Mouse (Mus musculus) CH12.LX (cell line): Measurements from ENCODE around the gene Gm45808. TPM values are rescaled to one million over a fixed set of nuclear protein-coding genes. Genes with fewer than 3 reads are reported as not detected.
A peak's percentile ranks its signal among the peaks of the same experiment; 100 is the strongest.

Experiments
- DNase-seq: peaks from one replicate; pipeline ENCODE4 v3.0.0-alpha.2; 2013; ENCODE audit errors: extremely low read depth
- H3K27ac ChIP-seq: 2 replicates; pipeline ENCODE4 v1.5.1; 2012; ENCODE audit warnings: low read depth, mild to moderate bottlenecking, control low read depth, moderate library complexity; ENCODE audit not compliant: insufficient read depth
- H3K27me3 ChIP-seq: replicated peaks from 2 replicates; pipeline ENCODE3; 2012; ENCODE audit warnings: inconsistent platforms
- H3K36me3 ChIP-seq, 2 experiments: replicated peaks in 1 of 2; 2 replicates each; pipeline versions ENCODE3 to v1.6.1; 2012; ENCODE audit warnings: inconsistent platforms in 1 of 2, low read length in 1 of 2, mild to moderate bottlenecking in 1 of 2, mixed read lengths in 1 of 2, moderate library complexity in 1 of 2; ENCODE audit not compliant: control insufficient read depth in 1 of 2, insufficient read depth in 1 of 2
- H3K4me1 ChIP-seq, 2 experiments: 2 replicates each; pipeline ENCODE4 v1.6.1; 2012; ENCODE audit warnings: inconsistent platforms in 1 of 2, moderate library complexity in 1 of 2; ENCODE audit not compliant: insufficient read depth in 2 of 2, control insufficient read depth in 1 of 2
- H3K4me2 ChIP-seq: 2 replicates; pipeline ENCODE4 v1.6.1; 2012; ENCODE audit warnings: low read depth, mild to moderate bottlenecking, control low read depth; ENCODE audit not compliant: poor library complexity, insufficient read depth, severe bottlenecking
- H3K4me3 ChIP-seq, 3 experiments: fragments of 150-350 bp in 1 of 3; sonication (generic) in 1 of 3; replicated peaks in 1 of 3; 2 replicates each; pipeline versions ENCODE3 to v1.5.1; 2011 to 2012; ENCODE audit warnings: low read depth in 2 of 3, low read length in 2 of 3, mild to moderate bottlenecking in 2 of 3, moderate library complexity in 2 of 3, control low read depth in 1 of 3, improper control_type of control experiment in 1 of 3, inconsistent platforms in 1 of 3, mixed read lengths in 1 of 3; ENCODE audit not compliant: poor library complexity in 1 of 3
- H3K79me2 ChIP-seq: replicated peaks from 2 replicates; pipeline ENCODE4 v1.6.1; 2012; ENCODE audit warnings: mild to moderate bottlenecking, moderate library complexity; ENCODE audit not compliant: control insufficient read depth, poor library complexity, insufficient read depth, severe bottlenecking; ENCODE audit errors: extremely low read depth
- H3K9ac ChIP-seq: 2 replicates; pipeline ENCODE4 v1.6.1; 2012; ENCODE audit warnings: low read depth, mild to moderate bottlenecking, control low read depth, moderate library complexity; ENCODE audit not compliant: insufficient read depth
- H3K9me3 ChIP-seq: replicated peaks from 2 replicates; pipeline ENCODE3; 2012; ENCODE audit warnings: low read length, inconsistent platforms, mixed read lengths
- CHD1 ChIP-seq: IDR thresholded peaks from 2 replicates; pipeline ENCODE4 v1.6.1; 2012; ENCODE audit warnings: low read depth, low read length, improper control_type of control experiment, inconsistent platforms
- CHD2 ChIP-seq: IDR thresholded peaks from 2 replicates; pipeline ENCODE4 v1.6.1; 2011; ENCODE audit warnings: low read length, improper control_type of control experiment
- CTCF ChIP-seq, 2 experiments: IDR thresholded peaks in 1 of 2; conservative IDR thresholded peaks in 1 of 2; 2 replicates each; pipeline ENCODE4 v1.5.1; 2011 to 2012; ENCODE audit warnings: low read depth in 2 of 2, low read length in 2 of 2, improper control_type of control experiment in 1 of 2, inconsistent platforms in 1 of 2, mild to moderate bottlenecking in 1 of 2, moderate library complexity in 1 of 2
- E2F4 ChIP-seq: IDR thresholded peaks from 2 replicates; pipeline ENCODE4 v1.6.1; 2011; ENCODE audit warnings: low read depth, low read length, improper control_type of control experiment; ENCODE audit not compliant: insufficient replicate concordance
- ETS1 ChIP-seq: conservative IDR thresholded peaks from 2 replicates; pipeline ENCODE4 v1.6.1; 2012; ENCODE audit warnings: low read depth, mild to moderate bottlenecking, inconsistent platforms, low read length, improper control_type of control experiment, moderate library complexity
- GABPA ChIP-seq: IDR thresholded peaks from 2 replicates; pipeline ENCODE4 v1.6.1; 2012; ENCODE audit warnings: low read depth, low read length, improper control_type of control experiment, inconsistent platforms; ENCODE audit not compliant: insufficient replicate concordance
- HCFC1 ChIP-seq: IDR thresholded peaks from 2 replicates; pipeline ENCODE4 v1.6.1; 2012; ENCODE audit warnings: low read depth, mild to moderate bottlenecking, inconsistent platforms, low read length, improper control_type of control experiment
- JUN ChIP-seq: IDR thresholded peaks from 2 replicates; pipeline ENCODE4 v1.6.1; 2011; ENCODE audit warnings: low read depth, mild to moderate bottlenecking, low read length, improper control_type of control experiment, moderate library complexity; ENCODE audit not compliant: insufficient read depth
- MAFK ChIP-seq: IDR thresholded peaks from 2 replicates; pipeline ENCODE4 v1.6.1; 2011; ENCODE audit warnings: low read length, improper control_type of control experiment; ENCODE audit not compliant: insufficient replicate concordance
- MAX ChIP-seq: IDR thresholded peaks from 2 replicates; pipeline ENCODE4 v1.6.1; 2011; ENCODE audit warnings: low read length, improper control_type of control experiment
- NRF1 ChIP-seq: IDR thresholded peaks from 2 replicates; pipeline ENCODE4 v1.6.1; 2014; ENCODE audit warnings: low read depth, mild to moderate bottlenecking, inconsistent platforms, low read length, improper control_type of control experiment, moderate library complexity
- PAX5 ChIP-seq: IDR thresholded peaks from 2 replicates; pipeline ENCODE4 v1.6.1; 2012; ENCODE audit warnings: low read length, inconsistent platforms, mixed read lengths
- RAD21 ChIP-seq: IDR thresholded peaks from 2 replicates; pipeline ENCODE4 v1.6.1; 2011; ENCODE audit warnings: low read depth, mild to moderate bottlenecking, low read length, improper control_type of control experiment, moderate library complexity
- TCF12 ChIP-seq: IDR thresholded peaks from 2 replicates; pipeline ENCODE4 v1.6.1; 2014; ENCODE audit warnings: low read depth, mild to moderate bottlenecking, inconsistent platforms, low read length, improper control_type of control experiment
- ZKSCAN1 ChIP-seq: IDR thresholded peaks from 2 replicates; pipeline ENCODE4 v1.6.1; 2012; ENCODE audit warnings: low read depth, inconsistent platforms, low read length, improper control_type of control experiment, borderline replicate concordance
- ZMIZ1 ChIP-seq: IDR thresholded peaks from 2 replicates; pipeline ENCODE4 v1.6.1; 2012; ENCODE audit warnings: low read depth, mild to moderate bottlenecking, inconsistent platforms, low read length, improper control_type of control experiment
- ZNF384 ChIP-seq: IDR thresholded peaks from 2 replicates; pipeline ENCODE4 v1.6.1; 2012; ENCODE audit warnings: low read depth, low read length, improper control_type of control experiment, inconsistent platforms
- dilution Hi-C: fragments of 300-500 bp; cut with MboI; formaldehyde crosslinking; loops from 2 replicates; pipeline ENCODE4 v1.14.3; 2020; ENCODE audit warnings: low sequenced_read_pairs; ENCODE audit not compliant: extremely low pct_unique_long_range_greater_than_20kb, extremely low pct_ligation_motif_present
- in situ Hi-C: fragments of 300-500 bp; cut with MboI; formaldehyde crosslinking; loops from 3 replicates; pipeline ENCODE4 v1.14.3; 2019; ENCODE audit warnings: low sequenced_read_pairs, low pct_ligation_motif_present, low pct_unique_long_range_greater_than_20kb, mixed read lengths
- polyA plus RNA-seq: library from polyadenylated mRNA; unstranded; fragments of >175 nt; gene quantifications from 2 replicates; pipeline ENCODE4 v1.2.1, GENCODE M21; 2012; ENCODE audit warnings: low read depth; ENCODE audit not compliant: insufficient read length
- total RNA-seq, 2 experiments: library from RNA; depleted of rRNA; stranded (reverse); fragments of 300-350 nt in 1 of 2; fragments of >200 nt in 1 of 2; gene quantifications; 2 replicates each; pipeline ENCODE4 v1.2.3; 2012 to 2014

The Gm45808 gene
- total and polyA plus RNA-seq, 3 experiments, result 0.85 to 5.0 TPM; not detected in 1

DNA sequence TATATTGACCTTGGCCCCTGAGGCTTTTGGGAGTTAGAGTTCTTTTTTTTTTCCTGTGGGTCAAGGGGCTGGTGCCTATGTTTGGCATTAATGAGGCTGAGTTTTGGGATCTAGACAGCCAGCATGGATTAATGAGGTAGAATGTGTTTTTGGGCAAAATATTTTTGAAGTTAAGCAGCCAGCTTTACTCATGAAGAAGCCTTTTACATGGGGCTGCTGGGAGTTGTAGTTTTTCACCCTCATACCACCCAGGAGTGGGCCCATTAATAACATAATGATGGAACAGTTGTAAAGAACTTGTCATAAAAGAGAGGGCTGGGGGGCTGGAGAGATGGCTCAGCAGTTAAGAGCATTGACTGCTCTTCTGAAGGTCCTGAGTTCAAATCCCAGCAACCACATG is 40.0 kb downstream of the Gm45808 start:
- Histone ChIP-seq H3K27me3 (no peaks in the 10 kb centered on the region), H3K36me3 (peaks cover 35 to 64% of the 10 kb centered on the region in 2 experiments), H3K4me1 (peaks cover 2 to 16% of the 10 kb centered on the region in 2 experiments), H3K79me2 (no peaks in the 10 kb centered on the region), H3K4me3 (no peak overlapping the region), H3K4me2 (no peak overlapping the region), H3K9me3 (no peaks in the 10 kb centered on the region), H3K9ac (no peak overlapping the region), H3K27ac (no peak overlapping the region)
- in situ Hi-C loops (no loop called here), dilution Hi-C loops (no loop called here)
- TF ChIP-seq ZNF384, result no peak
- TF ChIP-seq HCFC1, result peak; percentile 61
- no peak for TF ChIP-seq JUN
- TF ChIP-seq PAX5, result no peak
- DNase-seq, result no peak

DNA sequence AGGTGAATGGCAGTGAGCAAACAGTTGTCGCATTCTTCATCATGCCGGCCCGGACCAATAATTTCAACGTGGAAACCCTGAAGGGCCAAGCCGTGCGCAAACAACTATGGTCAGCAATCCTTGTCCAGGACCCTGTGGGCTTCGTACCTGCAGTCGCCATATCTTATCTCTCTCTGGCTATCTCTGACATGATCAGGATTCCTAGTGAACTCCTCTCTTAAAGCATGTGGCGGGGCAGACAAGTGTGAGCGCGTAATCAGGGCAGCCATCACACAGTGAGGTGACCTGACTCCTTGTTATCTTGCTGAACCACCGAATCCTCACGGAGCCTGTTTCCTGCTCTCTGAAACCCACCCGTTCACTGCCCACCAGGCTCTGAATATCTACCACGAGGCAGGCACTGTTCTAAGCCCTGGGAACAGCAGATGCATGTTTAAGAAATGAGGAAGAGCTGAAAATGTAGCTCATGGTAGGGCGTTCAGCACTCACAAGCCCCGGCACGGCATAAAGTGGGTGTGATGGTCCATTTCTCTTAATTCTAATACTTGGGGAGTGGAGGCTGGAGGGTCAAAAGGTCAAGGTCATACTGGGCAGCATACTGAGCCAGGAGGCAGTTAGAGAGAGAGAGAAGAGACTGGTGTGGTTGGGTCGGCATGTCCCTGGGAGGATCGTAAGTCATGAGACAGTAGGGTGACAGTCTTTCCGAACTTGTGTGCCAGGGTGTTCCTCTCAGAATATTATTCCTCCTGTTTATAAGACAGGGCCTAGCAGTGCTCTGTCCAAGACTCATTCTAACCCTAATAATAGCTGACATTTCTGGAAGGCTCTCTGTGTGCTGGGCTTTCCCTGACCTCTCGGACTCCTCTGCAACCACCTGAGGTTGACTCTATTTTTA is 42.8 kb downstream of the Gm45808 start:
- no peaks in the 10 kb centered on the region for H3K79me2 ChIP-seq

DNA sequence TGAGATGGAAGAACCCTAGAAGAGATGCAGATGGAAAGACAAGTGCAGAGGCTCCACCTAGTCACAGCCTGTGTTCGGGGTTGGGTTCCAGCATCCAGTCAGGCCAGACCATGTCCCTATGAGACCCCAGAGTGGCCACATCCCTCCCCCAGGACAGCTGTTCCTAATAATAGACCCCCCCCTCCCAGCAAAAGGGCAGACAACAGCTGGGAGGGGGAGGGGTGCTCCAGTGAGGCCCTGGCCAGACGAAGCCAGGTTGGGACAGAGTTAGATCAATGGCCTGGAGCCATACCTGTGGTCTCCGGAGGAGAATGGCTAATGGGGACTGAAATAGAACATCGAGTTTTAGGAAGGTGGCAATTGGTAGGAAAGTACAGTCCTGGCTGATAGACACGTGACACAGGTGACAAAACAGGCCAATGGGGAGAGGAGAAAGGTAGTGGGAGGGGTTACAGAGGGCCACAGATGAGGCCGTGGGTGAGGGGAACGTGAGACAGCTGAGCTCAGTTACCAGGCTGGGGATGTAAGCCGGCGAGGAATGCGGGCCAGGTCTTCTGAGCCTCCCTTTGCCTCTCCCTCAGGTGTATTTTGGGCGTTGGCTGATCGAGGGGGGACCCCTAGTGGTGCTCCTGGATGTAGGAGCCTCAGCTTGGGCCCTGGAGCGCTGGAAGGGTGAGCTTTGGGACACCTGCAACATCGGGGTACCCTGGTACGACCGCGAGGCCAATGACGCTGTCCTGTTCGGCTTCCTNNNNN is 48.9 kb downstream of the Gm45808 start, which contains the start of gene Ruvbl2:
Ruvbl2 (minus strand) TSS at position 576 of the 756 bp plus-strand sequence.
- no peak within 1 kb of the TSS for H3K27ac ChIP-seq
- DNase-seq, result no peak
- H3K36me3 ChIP-seq, result peaks cover 13 to 48% of the 10 kb centered on the region in 2 experiments
- H3K9ac ChIP-seq, result no peak within 1 kb of the TSS
- no peak within 1 kb of the TSS for H3K4me3 ChIP-seq
- dilution Hi-C loops, result no loop called here
- in situ Hi-C loops, result no loop called here
- peaks cover 2 to 37% of the 10 kb centered on the region in 2 experiments; a peak in 3 of 4 replicates for H3K4me1 ChIP-seq
- no peaks in the 10 kb centered on the region for H3K27me3 ChIP-seq
- no peaks in the 10 kb centered on the region for H3K9me3 ChIP-seq
- no peak for TF ChIP-seq MAFK
- TF ChIP-seq CTCF (conservative IDR thresholded peaks at IDR 0.05 in 1 of 2, IDR thresholded peaks at IDR 0.05 in 1 of 2; ENCODE audit: low read depth in 2 of 2, low read length in 2 of 2), result peak in 1 of 2 experiments; percentile 61; a peak in 2 of 4 replicates
- peak; percentile 43 for TF ChIP-seq RAD21
- peaks cover 13% of the 10 kb centered on the region for H3K79me2 ChIP-seq
- no peak within 1 kb of the TSS for H3K4me2 ChIP-seq

More for the DNA sequence above, 42.8 kb downstream of the Gm45808 start:
- no peaks in the 10 kb centered on the region for H3K27me3 ChIP-seq
- no peak overlapping the region for H3K4me3 ChIP-seq
- H3K4me2 ChIP-seq, result no peak overlapping the region
- no peak for DNase-seq
- no peak overlapping the region for H3K9ac ChIP-seq
- H3K27ac ChIP-seq, result no peak overlapping the region
- TF ChIP-seq CHD1 (no peak), E2F4 (no peak), ZMIZ1 (no peak), MAX (no peak), ETS1 (no peak), TCF12 (no peak), HCFC1 (no peak), GABPA (no peak), NRF1 (no peak), CHD2 (no peak), ZKSCAN1 (no peak)
- TF ChIP-seq, all 38 proteins: peak for 0
- in situ Hi-C loops, result no loop called here
- H3K4me1 ChIP-seq, result peaks cover 2 to 13% of the 10 kb centered on the region in 2 experiments; a peak in 3 of 4 replicates
- no peaks in the 10 kb centered on the region for H3K9me3 ChIP-seq
- dilution Hi-C loops, result no loop called here
- peaks cover 35 to 73% of the 10 kb centered on the region in 2 experiments for H3K36me3 ChIP-seq
